Mouse (Mus musculus) cerebellum, adult 2 months (tissue): ENCODE measurements at regions not wholly inside any gene's neighbourhood (a gene's known extent, or its start where the extent isn't known, plus 50 kb on each side); places are given as distances from the start of the nearest gene placed in this dataset.

Experiments
- DNase-seq, 2 experiments: peaks; one replicate each; pipeline ENCODE4 v3.0.0; 2021
- H3K27ac ChIP-seq: fragments of 200-500 bp; 2 replicates; pipeline ENCODE4 v1.5.1; 2012; ENCODE audit warnings: low read length, control low read depth, inconsistent platforms; ENCODE audit not compliant: insufficient read depth
- H3K27me3 ChIP-seq: fragments of 200-500 bp; 2 replicates; pipeline ENCODE4 v1.6.1; 2012; ENCODE audit warnings: inconsistent platforms, mild to moderate bottlenecking, low read length, moderate library complexity; ENCODE audit not compliant: control insufficient read depth, insufficient read depth
- H3K4me1 ChIP-seq: fragments of 200-500 bp; 2 replicates; pipeline ENCODE4 v1.6.1; 2011; ENCODE audit warnings: low read length; ENCODE audit not compliant: control insufficient read depth, insufficient read depth
- H3K4me3 ChIP-seq: fragments of 200-500 bp; replicated peaks from 2 replicates; pipeline ENCODE3; 2011; ENCODE audit warnings: mild to moderate bottlenecking, low read depth, low read length, control low read depth; ENCODE audit not compliant: insufficient read depth
- CTCF ChIP-seq: fragments of 200-500 bp; IDR thresholded peaks from 2 replicates; pipeline ENCODE4 v1.5.1; 2011; ENCODE audit warnings: low read depth, mild to moderate bottlenecking, control low read depth, low read length, moderate library complexity, borderline replicate concordance; ENCODE audit not compliant: insufficient read depth
- POLR2A ChIP-seq: fragments of 200-500 bp; IDR thresholded peaks from 2 replicates; pipeline ENCODE4 v1.6.1; 2011; ENCODE audit warnings: low read length, control low read depth, borderline replicate concordance; ENCODE audit not compliant: insufficient read depth
- WGBS: fragments of 180-500 bp; shearing (Covaris S2); methylation state at CpG from one replicate; pipeline ENCODE4 v1.1.7; 2018; 5-methylcytosine and 5-hydroxymethylcytosine counted together

DNA sequence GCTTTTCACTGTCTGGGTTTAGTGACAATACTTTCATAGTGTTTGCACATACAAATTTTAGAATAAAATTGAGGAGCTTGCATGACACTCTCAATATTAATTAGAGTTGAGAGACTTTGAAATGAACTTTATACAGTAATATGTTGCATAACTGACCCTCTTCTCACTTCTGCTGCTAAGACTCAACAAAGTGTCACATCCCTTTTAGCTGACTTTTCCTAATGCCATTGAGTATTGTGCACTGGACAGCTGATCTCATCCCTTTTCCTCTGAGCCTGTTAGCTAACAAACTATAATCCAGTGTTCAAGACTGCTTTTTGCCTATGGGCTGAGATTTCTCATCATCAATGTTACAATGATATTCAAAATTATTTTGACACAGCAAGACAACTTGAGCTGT, 113.8 kb downstream of the P2ry1 start:
- H3K4me1 ChIP-seq: no peaks in the 10 kb centered on the region
- TF ChIP-seq CTCF: no peak
- no peak for TF ChIP-seq POLR2A
- H3K4me3 ChIP-seq: no peak overlapping the region
- DNase-seq: no peak
- H3K27me3 ChIP-seq: no peaks in the 10 kb centered on the region
- H3K27ac ChIP-seq: no peak overlapping the region

DNA sequence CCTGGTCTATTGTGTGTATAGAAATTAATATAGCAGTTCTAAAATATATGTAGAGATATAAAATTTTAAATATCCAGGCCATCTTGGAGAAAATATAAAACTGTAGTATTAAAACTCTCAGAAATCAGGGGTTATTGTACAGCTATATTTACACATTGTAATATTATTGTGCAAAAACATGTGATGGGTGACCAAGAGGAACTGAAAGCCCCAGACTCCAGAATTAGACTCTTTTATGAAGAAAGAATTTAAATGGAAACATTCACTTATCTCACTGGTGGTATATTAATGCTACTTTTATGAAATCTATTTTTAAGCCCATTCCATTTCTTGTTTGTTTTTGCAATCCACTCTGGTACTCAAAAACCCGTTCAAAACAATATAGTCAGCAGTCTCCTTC, 130.5 kb downstream of the P2ry1 start:
- H3K27ac ChIP-seq: no peak overlapping the region
- 64% methylated on average over 1 of the region's 1 CpGs for WGBS
- no peak for TF ChIP-seq CTCF
- H3K4me3 ChIP-seq: no peak overlapping the region
- no peaks in the 10 kb centered on the region for H3K4me1 ChIP-seq
- no peak for DNase-seq
- no peaks in the 10 kb centered on the region for H3K27me3 ChIP-seq

DNA sequence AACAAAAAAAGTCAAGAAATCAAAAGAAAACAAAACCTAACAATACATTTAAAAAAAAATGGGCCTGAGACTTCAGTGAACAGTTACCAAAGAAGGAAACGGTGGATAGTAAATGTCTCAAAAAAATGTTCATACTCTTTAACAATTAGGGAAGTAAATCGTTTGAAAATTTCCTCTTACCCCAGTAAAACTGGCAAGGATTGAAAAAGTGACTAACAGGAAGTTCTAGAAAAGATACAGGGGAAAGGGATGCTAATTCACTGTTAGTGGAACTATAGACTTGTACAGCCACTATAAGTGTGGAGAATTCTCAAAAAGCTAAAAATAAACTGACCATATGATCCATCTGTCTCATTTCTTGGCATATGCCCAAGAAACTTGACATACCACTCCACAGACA, 151.5 kb downstream of the P2ry1 start:
- Histone ChIP-seq H3K4me1 (no peaks in the 10 kb centered on the region), H3K4me3 (no peak overlapping the region), H3K27me3 (no peaks in the 10 kb centered on the region), H3K27ac (no peak overlapping the region)
- DNase-seq: no peak
- 88% methylated on average over 2 of the region's 2 CpGs for WGBS
- no peak for TF ChIP-seq CTCF
- no peak for TF ChIP-seq POLR2A

DNA sequence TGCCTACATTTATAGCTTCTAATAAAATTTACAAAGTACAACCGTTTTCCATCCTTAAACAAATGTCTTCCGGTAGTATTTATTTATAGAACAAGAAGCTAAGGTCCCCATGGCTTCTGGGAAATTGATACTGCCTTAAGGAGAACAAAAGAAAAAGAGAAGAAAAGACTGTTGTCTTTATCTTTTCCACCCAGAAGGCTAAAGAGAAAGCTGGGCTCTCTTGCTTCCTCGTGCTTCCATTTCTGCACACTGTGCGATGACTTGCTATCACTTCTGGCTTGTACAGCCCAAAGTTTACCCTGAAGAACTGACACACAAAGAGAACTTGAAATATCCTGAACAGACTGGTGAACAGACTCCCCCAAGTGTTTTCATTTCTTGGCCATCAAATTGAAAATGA, 157.2 kb downstream of the P2ry1 start:
- H3K27me3 ChIP-seq: no peaks in the 10 kb centered on the region
- no peak overlapping the region for H3K4me3 ChIP-seq
- no peak for TF ChIP-seq POLR2A
- no peak for TF ChIP-seq CTCF
- H3K4me1 ChIP-seq: no peaks in the 10 kb centered on the region
- 62% methylated on average over 4 of the region's 4 CpGs for WGBS
- H3K27ac ChIP-seq: no peak overlapping the region
- DNase-seq: no peak

DNA sequence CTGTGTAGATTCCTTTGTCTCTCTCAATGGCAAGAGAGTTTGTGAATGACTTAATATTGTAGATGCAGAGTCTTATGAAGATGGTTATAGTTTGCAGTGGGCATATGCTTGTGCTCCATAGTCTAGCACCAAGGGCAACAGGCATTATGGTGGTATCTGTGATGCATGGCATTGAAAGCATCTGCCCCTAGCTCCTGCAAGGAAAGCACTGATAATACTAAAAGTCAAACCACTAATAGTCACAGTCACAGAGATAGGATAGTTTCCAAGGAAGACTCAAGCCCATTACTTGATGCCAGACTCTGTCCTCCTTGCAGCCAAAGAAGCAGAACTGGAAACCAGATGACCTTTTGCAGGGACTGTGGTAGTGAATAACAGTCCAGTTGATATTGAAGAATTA, 158.8 kb downstream of the P2ry1 start:
- H3K4me3 ChIP-seq: no peak overlapping the region
- no peaks in the 10 kb centered on the region for H3K27me3 ChIP-seq
- TF ChIP-seq CTCF (no peak), POLR2A (no peak)
- H3K27ac ChIP-seq: no peak overlapping the region
- H3K4me1 ChIP-seq: no peaks in the 10 kb centered on the region
- DNase-seq: no peak

DNA sequence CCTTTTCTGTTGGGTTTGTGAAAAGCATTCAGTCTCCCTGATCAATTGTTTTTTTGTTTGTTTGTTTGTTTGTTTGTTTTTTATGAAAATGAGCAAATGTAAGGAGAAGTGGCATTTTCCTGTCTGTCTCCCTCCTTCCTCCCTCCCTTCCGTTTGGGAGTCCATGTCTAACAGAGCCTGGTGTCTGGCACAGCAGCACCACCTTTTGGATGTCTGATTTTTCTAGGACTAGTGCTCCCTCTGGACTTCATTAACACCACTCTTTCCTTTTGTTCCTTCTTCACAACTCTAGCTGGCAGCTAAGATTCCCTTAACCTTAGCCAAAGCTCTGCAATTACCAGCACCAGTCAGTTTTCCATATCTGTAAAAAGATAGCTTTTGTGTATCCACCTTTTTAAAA, 175.6 kb upstream of the Rap2b start:
- peak in 1 of 2 experiments; percentile 4 for DNase-seq
- 0% methylated on average over 1 of the region's 1 CpGs for WGBS
- Histone ChIP-seq H3K27me3 (no peaks in the 10 kb centered on the region), H3K27ac (no peak overlapping the region), H3K4me1 (no peaks in the 10 kb centered on the region), H3K4me3 (no peak overlapping the region)
- TF ChIP-seq CTCF (peak; percentile 27; the same call in 1 of the 2 replicates), POLR2A (no peak)

DNA sequence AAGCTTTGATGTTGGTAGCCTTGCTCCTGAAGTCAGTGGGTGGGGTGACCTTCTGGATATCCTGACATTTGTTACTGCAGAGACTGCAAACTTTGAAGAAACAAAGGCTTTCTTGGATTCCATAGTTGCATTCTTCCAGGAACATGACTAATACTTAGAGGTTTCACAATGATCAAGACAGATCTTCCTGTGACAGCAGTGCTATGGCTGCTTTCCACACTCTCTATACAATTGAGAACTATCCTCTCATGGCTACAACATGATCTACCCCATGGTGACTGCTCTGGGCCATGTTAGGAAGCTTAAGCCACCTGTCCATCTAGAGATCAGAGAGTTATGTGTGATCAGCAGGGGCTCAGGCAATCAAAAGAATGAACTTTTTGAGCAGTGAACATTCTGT, 172.8 kb upstream of the Rap2b start:
- Histone ChIP-seq H3K27ac (no peak overlapping the region), H3K4me1 (no peaks in the 10 kb centered on the region), H3K27me3 (no peaks in the 10 kb centered on the region), H3K4me3 (no peak overlapping the region)
- no peak for TF ChIP-seq CTCF
- no peak for TF ChIP-seq POLR2A
- no peak for DNase-seq

DNA sequence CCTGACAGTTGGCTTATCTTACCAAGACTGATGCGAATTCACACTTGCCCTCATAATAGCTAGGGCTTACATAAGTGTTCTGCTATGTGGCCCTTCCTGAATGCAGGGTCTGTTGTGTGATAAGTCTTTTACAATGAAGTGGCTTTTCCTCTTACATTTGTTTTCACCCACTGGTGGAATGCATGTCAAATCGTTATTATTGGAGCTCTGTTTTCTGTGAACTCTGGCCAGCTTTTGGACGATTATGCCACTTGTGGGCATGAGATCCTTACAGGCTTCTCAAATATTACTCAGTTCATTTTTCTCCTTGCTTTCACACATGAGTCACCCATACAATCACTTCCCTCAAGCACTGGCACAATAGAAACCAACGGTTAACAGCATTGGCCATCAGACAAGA, 144.9 kb upstream of the Rap2b start:
- H3K27ac ChIP-seq: no peak overlapping the region
- no peak for DNase-seq
- TF ChIP-seq POLR2A (no peak), CTCF (no peak)
- 15% methylated on average over 4 of the region's 4 CpGs for WGBS
- no peaks in the 10 kb centered on the region for H3K4me1 ChIP-seq
- no peak overlapping the region for H3K4me3 ChIP-seq
- no peaks in the 10 kb centered on the region for H3K27me3 ChIP-seq

DNA sequence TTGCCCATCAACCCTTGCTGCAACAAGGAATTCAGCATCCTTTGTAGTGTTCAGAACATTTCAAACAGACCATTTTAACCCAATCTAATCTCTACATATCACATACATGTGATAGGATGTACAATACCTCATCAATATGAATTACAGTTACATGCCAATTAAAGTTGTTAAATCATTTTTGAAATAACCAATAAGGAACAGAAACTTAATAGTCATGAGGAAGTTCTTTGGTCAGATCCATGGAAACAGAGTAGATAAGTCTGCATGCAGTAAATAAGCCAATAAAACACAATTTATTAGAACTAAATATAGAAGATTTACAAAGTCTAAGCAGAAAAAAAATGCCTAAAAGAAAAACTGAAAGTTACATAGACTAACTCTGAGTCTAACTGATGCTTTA, 136.9 kb upstream of the Rap2b start:
- TF ChIP-seq POLR2A (no peak), CTCF (no peak)
- no peak for DNase-seq
- H3K4me1 ChIP-seq: no peaks in the 10 kb centered on the region
- H3K4me3 ChIP-seq: no peak overlapping the region
- H3K27ac ChIP-seq: no peak overlapping the region
- no peaks in the 10 kb centered on the region for H3K27me3 ChIP-seq
